Mouse (Mus musculus) right cerebral cortex, postnatal 10 days (tissue): ENCODE measurements at regions not wholly inside any gene's neighbourhood (a gene's known extent, or its start where the extent isn't known, plus 50 kb on each side); places are given as distances from the start of the nearest gene placed in this dataset.

Source experiments
- DNase-seq, 2 experiments: peaks; one replicate each; pipeline ENCODE4 v3.0.0; 2021; ENCODE audit warnings: low spot score in 2 of 2

DNA sequence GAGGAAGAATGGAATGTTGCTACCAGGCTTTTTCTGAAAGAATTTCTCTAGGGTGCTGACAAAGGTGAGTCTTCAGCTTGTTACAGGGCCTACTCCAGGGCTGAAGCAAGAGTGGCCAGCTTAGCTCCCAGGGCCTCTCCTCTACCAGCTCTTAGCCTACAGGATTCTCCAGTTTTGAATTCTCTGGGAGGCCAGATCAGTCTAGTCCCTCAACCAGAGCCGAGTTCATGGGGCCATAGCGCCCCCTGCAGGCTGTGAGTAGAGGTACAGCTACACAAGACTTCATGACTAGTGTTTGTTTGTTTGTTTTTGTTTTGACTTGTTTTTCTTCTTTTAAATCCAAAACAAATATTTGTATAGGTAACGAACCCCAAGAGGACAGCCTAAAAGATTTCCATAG, 211.8 kb upstream of the Eef2kmt start:
- DNase-seq, result peak; percentile 34 to 58

DNA sequence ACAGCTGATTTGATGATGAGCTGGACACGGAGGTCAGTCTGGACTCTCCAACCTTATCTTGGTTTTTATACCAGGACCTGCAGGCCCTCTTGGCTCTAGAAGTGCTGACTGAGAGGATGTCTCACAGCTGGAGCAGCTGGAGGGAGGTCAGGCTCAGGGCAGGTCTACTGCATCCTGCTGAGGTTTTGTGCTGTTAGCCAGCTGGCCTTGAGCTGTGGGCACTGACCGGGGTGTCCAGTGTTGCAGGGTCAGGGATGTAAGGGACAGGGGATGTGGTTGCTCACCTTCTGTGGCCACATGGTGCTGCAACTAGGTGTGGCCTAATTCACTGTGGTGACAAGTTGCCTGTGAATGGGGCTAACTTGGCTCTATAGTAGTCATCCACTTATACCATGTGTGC, 211.0 kb upstream of the Eef2kmt start:
- no peak for DNase-seq

DNA sequence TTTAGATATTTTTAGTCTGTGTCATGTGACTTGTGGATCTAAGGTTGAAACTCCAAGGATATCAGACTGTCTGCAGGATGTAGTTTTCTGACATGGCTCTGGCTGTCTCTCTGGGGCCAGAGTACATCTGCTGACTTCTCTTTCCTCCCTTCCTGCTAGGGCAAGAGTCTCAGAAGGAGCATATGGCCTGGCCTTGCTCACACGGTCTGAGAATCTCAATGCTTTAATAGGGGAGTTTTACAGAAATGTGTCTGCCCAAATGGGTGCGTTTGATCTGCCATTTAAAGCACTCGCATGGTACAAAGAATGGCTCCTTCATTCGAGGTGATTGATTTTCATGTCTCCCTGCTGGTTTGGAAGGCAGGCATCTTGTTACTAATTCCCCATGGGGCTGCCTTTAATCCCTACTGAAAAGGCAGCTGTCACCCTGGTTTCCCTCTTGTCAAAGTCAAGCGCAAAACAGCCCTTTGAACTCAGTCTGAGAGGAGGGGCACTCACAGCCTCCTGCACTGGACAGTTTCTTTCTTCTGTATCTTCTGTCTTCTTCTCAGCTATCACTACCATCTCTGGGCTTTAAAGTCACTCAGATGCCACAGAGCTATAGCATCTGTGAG, 199.7 kb upstream of the Eef2kmt start:
- no peak for DNase-seq

DNA sequence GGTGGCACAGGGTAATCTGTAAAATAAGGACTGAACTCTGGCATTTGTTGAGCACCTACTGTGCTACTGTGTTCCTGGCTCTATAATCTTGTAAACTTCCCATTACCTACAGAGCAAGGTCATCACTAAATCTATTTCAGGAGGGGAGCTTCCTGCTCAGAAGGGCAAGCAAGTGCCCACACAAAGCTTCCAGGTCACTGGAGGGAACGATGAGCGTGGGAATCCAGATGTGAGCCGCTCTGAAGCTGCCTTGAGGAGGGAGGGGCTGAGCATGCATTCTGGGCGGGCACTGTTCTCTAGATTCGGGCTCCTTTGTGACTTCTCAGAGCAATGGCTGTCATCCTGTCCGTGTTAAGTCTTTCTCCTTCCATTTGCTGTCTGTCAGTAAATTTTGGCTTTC, 198.5 kb upstream of the Eef2kmt start:
- DNase-seq, result no peak

DNA sequence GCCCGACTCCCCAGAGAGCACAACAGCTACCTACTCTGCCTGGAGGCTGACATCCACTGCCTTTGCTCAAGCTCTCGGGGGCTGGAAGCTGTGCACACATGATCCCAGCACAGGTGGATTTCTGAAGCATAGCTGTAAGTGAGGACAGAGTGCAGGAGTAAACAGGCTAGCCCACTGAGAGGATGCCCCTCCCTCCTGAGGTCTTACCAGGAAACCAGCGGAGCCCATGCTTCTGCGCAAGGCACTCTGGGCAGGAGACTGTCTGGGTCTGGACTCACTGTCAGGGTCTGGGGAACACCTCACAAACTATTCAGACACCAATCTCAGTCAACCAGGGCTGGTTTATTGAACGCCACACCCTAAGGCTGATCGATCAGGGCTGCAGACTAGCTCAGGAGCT, 197.2 kb upstream of the Eef2kmt start:
- no peak for DNase-seq

DNA sequence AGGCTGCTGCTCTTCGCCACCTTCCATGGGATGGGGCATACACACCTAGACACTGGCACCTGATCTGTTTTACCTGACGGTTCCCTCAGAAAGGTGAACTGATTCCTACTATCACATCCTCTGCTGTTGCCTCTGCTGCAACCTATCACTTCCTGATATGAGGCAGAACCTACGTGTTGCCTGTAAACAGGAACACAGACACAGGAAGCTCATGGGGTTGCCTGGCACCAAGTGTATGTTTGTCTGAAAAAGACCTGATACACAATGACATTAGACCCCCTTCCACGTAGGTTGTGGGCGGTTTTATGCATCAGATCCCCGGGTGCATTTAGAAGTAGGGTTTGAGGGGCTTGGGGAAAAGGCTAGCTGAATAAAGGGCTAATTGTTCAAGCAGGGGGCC, 190.0 kb upstream of the Eef2kmt start:
- no peak for DNase-seq

GRCm38 (mm10) chr16:5444785-5445184, 189.0 kb upstream of the Eef2kmt start:
- DNase-seq, result no peak

- no peak for DNase-seq
Measured at GRCm38 (mm10) chr16:5439717-5440116, 183.9 kb upstream of the Eef2kmt start.

DNA sequence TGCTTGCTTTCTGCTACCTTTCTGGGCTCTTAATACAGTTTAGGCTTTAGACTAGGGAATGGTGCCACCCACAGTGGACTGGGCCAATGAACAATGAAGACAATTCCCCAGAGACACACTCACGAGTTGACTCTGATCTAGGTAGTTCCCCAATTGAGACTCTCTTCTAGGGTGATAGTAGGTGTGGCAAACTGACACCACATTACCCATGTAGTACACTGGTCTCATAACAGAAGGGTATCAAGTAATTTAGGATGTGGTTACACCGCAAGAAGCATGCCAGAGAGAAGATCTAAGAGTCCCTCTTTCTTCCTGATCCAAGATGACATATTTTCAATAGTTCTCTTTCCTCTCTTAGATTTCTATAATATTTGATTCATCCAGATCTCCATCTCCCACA, 182.6 kb upstream of the Eef2kmt start:
- DNase-seq, result no peak

GRCm38 (mm10) chr16:5431689-5432088, 175.9 kb upstream of the Eef2kmt start:
- no peak for DNase-seq

DNA sequence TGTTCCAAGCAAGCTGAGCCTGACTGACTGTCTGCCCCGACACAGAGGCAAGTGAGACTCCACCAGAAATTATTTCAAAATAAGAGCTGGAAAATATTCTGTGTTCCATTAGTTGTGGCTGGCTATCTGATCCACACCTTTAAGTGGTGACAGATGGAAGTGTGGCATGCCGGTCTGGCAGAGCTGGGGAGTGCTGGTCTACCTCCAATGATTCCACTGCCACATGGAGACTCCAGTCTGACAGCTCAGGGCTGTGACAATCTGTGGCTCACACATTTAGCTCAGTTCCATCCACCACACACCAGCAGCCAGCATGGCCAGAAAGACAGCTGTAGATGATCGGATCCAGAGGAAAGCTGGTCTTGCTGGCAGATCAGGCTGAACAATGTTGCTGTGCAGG, 175.3 kb upstream of the Eef2kmt start:
- peak; percentile 64 to 82 for DNase-seq

GRCm38 (mm10) chr16:5429466-5429865, 173.7 kb upstream of the Eef2kmt start:
- no peak for DNase-seq

DNA sequence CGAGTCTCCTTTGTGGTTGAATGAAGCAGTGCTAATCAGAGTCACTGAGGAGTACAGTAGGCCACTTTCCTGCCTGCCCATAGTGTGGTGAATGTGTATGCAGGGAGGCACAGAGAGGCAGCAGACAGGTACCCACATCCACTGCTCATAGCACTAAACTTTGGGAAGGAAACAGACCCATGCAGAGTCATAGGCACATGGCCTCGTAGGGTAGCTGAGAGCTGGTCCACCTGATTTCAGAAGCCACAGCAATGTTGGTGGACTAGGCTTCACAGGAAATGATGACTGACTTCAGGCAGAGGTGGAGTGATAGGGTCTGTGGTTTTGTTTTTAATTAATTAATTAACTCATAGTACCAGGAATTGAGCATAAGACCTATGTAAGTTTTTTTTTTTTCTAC, 170.1 kb upstream of the Eef2kmt start:
- no peak for DNase-seq

- DNase-seq, result no peak
Measured at GRCm38 (mm10) chr16:5422041-5422440, 166.3 kb upstream of the Eef2kmt start.

DNA sequence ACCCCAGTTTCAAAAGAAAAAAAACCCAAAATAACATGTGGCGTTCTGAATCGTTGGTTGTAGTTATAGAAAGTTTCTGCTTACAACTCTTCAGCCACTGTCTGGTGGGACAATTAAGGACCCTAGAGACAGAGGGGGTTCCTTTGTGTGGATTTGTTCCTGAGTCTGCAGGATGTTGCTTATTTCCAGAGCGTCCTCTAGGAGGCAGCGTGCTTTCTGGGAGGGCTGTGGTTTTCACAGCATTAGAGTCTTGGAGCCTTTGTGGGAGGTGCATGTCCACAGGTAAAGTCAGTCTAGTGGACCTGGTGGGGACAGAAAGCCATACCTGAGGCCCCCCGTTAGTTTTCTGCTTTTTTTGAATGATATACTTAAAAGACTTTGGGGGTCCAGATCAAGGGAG, 165.8 kb upstream of the Eef2kmt start:
- no peak for DNase-seq

DNA sequence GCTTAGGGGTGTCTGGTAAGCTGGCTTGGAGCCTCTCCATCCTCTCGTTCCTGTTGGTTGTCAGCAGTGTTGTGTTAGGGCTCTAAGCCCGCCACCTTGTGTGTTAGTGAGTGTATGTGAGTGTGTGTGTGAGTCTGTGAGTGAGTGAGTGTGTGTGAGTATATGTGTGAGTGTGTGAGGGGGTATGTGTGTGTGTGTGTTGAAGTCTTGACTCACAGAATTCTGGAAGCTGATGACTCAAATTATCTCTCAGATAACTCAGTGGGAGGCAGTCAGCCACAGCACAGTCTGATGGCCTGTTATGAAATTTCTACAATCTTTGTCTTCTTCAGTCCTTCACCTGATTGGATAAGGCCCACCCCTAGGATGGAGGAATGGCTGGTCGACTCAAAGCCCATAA, 163.7 kb upstream of the Eef2kmt start:
- DNase-seq, result no peak

DNA sequence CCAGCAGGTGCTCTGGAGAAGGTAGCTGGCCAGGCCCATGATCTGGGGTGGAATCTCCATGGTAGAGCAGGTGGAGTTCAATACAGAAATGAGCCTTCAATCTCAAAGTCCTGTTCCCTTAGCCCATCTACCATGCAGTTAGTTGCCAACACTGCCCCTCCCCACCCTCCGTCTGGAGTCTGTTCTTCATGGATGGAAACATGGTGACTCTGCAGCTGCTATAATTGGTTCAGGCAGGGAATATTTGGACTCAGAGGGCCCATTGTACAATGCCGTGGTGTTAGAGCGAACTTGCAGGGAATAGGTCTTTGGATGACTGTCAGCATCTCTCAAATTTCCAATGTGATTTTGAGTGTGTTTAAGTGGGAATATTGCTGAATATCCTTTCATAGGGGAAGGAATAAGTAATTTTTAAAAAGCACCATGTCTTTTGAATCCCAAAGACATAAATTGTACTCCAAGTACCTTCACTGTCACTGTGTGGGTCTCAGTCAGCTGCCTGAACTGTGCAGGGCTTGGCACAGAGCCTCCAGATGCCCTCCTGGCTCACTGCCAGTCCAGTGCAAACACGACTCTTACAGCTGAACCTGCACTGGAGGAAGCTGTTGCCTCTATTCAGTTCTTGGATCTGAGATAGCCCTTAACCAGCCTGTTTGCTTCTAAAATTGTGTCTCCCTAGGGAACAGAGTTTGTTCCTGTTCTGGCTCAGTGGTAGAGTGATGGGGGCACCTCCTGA, 162.8 kb upstream of the Eef2kmt start:
- DNase-seq, result peak; percentile 49 to 65

DNA sequence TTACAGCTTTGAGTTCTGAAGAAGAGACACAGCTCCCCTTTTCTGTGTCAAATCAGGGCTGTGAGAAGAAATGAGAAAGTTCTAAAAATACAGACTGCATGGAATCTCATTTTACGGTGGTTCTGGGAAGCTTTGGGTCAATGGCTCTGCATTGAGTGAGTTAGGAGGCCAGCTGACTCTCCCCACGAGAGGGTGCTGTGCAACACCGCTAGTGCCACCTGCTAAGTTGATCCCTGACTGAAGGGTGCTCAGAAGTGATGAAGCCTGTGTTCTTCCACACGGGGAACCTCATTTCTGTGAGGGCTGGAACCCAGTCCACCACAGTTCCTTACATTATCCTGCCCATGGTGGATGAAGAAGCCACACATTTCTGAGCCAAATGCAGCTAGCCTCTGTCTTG, 159.5 kb upstream of the Eef2kmt start:
- no peak for DNase-seq

GRCm38 (mm10) chr16:5411819-5412385, 156.1 kb upstream of the Eef2kmt start:
- DNase-seq, result no peak

DNA sequence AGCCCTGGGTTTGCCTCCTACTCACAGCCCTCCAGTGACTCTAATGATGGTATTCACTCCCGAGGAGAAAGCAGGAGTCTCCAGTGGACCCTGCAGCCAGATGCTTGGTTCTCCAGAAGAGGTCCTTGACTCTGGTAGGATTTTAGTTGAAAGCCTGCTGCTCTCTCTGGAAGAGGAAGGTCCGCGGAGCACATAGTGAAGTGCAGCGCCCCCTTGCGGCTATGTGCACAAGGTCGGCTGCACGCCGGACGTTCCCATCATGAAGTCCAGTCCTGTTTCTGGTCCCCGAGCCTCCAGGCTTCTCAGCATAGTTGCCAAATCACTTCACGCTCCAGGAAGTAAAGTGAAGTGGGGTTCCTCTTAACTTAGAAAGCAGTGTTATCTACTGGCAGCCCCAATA, 150.9 kb upstream of the Eef2kmt start:
- peak; percentile 42 to 63 for DNase-seq

DNA sequence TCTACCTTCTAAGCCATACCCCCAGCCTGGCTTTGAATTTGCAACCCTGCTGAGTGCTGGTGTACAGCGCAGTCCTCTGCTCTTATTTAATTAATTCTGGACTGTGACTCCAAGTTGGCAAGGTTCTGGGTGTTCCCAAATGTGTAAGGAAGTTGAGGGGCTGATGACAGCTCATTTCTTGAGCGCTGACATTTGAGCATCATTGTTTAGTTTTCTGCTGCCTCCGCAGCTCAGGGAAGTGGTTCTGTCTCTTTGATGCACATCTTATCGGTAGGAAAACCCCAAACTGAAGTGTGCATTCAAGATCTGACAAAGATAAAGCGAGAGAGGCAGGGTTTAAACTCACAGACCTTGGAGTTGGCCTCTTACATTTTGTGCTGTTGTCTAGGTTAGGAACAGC, 137.6 kb upstream of the Eef2kmt start:
- DNase-seq, result no peak

DNA sequence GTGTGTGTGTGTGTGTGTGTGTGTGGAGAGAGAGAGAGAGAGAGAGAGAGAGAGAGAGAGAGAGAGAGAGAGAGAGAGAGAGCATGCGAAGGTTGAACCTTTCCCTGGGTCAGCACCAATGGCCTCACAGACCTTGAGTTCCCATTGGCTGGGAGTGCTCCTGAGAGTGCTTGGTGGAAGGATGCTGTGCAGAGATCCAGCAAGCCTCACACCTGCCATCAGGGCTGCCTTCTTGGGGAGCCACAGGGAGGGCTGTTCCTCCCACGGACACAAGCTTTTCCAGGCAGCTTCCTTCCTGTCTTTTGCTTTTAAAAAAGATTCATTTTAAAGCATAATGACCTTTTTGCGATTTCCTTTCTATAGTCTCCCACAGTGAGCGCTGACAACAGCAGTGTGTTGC, 127.1 kb upstream of the Eef2kmt start:
- peak; percentile 36 to 48 for DNase-seq

- DNase-seq, result peak; percentile 42 to 56
Measured at GRCm38 (mm10) chr16:5382228-5382884, 126.6 kb upstream of the Eef2kmt start.
